Mouse (Mus musculus): ENCODE results near the gene Msh4.
"Not testable (repeated sequence)": the region's sequence is repeated elsewhere in the genome, so short reads cannot be mapped to it uniquely, and the experiment has no call there.

Gene Msh4

GRCm38 (mm10) chr3:153847207-153847733 is 58.7 kb downstream of the Msh4 start:
- no peak for DNase-seq

- no peak for DNase-seq
Observed at GRCm38 (mm10) chr3:153846109-153846508, 59.8 kb downstream of the Msh4 start.

GRCm38 (mm10) chr3:153845500-153845899 is 60.4 kb downstream of the Msh4 start:
- no peak for DNase-seq

- no peak for DNase-seq
Observed at GRCm38 (mm10) chr3:153844757-153845156, 61.2 kb downstream of the Msh4 start.

GRCm38 (mm10) chr3:153844030-153844429 is 61.9 kb downstream of the Msh4 start, which contains the start of gene Asb17:
TSS of gene Asb17 (plus strand) at chr3:153844209.
- no peak for DNase-seq

GRCm38 (mm10) chr3:153837593-153837992 is 68.3 kb downstream of the Msh4 start:
- no peak for DNase-seq

- no peak for DNase-seq
Observed at GRCm38 (mm10) chr3:153836316-153836715, 69.6 kb downstream of the Msh4 start.

GRCm38 (mm10) chr3:153835455-153836086 is 70.4 kb downstream of the Msh4 start:
- DNase-seq, result peak; percentile 87 to 91

- no peak for DNase-seq
Observed at GRCm38 (mm10) chr3:153834071-153834470, 71.9 kb downstream of the Msh4 start.

- DNase-seq, result no peak
Observed at GRCm38 (mm10) chr3:153832654-153832945, 73.3 kb downstream of the Msh4 start.

- no peak for DNase-seq
Observed at GRCm38 (mm10) chr3:153831873-153832653, 73.9 kb downstream of the Msh4 start.

- peak; percentile 92 to 95 for DNase-seq
Observed at GRCm38 (mm10) chr3:153831014-153831872, 74.7 kb downstream of the Msh4 start.

- DNase-seq, result not testable (repeated sequence)
Observed at GRCm38 (mm10) chr3:153829788-153830187, 76.2 kb downstream of the Msh4 start.

- DNase-seq, result no peak
Observed at GRCm38 (mm10) chr3:153826616-153827015, 79.3 kb downstream of the Msh4 start.

- no peak for DNase-seq
Observed at GRCm38 (mm10) chr3:153825197-153825596, 80.7 kb downstream of the Msh4 start.

GRCm38 (mm10) chr3:153823671-153824515 is 82.0 kb downstream of the Msh4 start:
- peak; percentile 36 to 56 for DNase-seq

- no peak for DNase-seq
Observed at GRCm38 (mm10) chr3:153819438-153819837, 86.5 kb downstream of the Msh4 start.

GRCm38 (mm10) chr3:153818723-153819122 is 87.2 kb downstream of the Msh4 start:
- no peak for DNase-seq

- DNase-seq, result no peak
Observed at GRCm38 (mm10) chr3:153817376-153817890, 88.5 kb downstream of the Msh4 start.

GRCm38 (mm10) chr3:153814026-153814425 is 91.9 kb downstream of the Msh4 start:
- DNase-seq, result no peak

GRCm38 (mm10) chr3:153808406-153808805 is 97.5 kb downstream of the Msh4 start:
- DNase-seq, result no peak

Data from cerebellum, postnatal 10 days (tissue).